Mouse (Mus musculus): ENCODE results near the gene Ano8.

GRCm38 (mm10) chr8:71451337-71451736 lies 34.4 kb downstream of the Ano8 start:
- TF ChIP-seq CTCF (IDR thresholded peaks at IDR 0.05) (no peak), EP300 (IDR thresholded peaks at IDR 0.05) (no peak)

All from lung, postnatal 0 days (tissue).